Mouse (Mus musculus) cerebellum, adult 2 months (tissue): Measurements from ENCODE around the gene Slc37a2.

ENCODE experiments used
- CTCF ChIP-seq: fragments of 200-500 bp; IDR thresholded peaks from 2 replicates; pipeline ENCODE4 v1.5.1; 2011; ENCODE audit warnings: low read depth, mild to moderate bottlenecking, control low read depth, low read length, moderate library complexity, borderline replicate concordance; ENCODE audit not compliant: insufficient read depth
- POLR2A ChIP-seq: fragments of 200-500 bp; IDR thresholded peaks from 2 replicates; pipeline ENCODE4 v1.6.1; 2011; ENCODE audit warnings: low read length, control low read depth, borderline replicate concordance; ENCODE audit not compliant: insufficient read depth

- no peak for TF ChIP-seq POLR2A
- peak; percentile 97 for TF ChIP-seq CTCF
Observed at GRCm38 (mm10) chr9:37229880-37230325, 25.6 kb downstream of the Slc37a2 start.
